Comparison of ENCODE assay signal across 9 mouse cellular contexts in the genomic region with DNA sequence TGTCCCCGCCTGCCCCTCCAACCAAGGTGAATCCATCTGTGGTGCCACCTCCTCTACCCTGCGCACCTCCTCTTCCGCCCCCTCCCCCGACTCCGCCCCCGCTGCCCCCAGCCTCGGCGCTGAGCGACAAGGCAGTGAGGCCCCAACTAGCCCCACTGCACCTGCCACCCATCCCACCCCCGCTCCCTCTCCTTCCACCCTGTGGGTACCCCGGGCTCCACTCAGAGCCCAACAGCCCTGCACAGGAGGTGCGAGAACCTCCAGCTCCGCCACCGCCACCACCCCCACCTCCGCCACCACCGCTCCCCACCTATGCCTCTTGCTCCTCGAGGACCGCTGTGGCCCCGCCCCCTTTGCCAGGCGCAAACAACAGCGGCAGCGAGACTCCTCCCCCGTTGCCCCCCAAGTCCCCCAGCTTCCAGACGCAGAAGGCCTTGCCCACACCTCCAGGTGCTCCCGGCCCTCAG. TPM values are rescaled to one million over a fixed set of nuclear protein-coding genes. Genes with fewer than 3 reads are reported as not detected.
A peak's percentile ranks its signal among the peaks of the same experiment; 100 is the strongest.
DNase-seq lines count a peak whose midpoint lies in the region; ATAC-seq and TF ChIP-seq lines count a peak whose summit lies in the region.
"Had no signal": no experiment of that assay in that cellular context is flagged by ENCODE, and none has a peak within 500 bp of the region (broad histone marks: within the 10 kb centered on the region; RNA-seq: fewer than 3 reads in every experiment).

No protein-coding gene starts in this region.

- H3K9me3 ChIP-seq in forebrain, embryonic 16.5 days (ENCODE audit: control insufficient read depth, low read length), result no peaks in the 10 kb centered on the region
- H3K9me3 ChIP-seq in liver, embryonic 15.5 days (replicated peaks), result no peaks in the 10 kb centered on the region

- no peak overlapping the region for H3K4me3 ChIP-seq in layer of hippocampus, adult 2 months
- H3K4me3 ChIP-seq in forebrain, embryonic 16.5 days (replicated peaks; ENCODE audit: low read length), result peak overlapping the region; percentile 18
- H3K4me3 ChIP-seq in liver, embryonic 15.5 days (replicated peaks), result no peak overlapping the region
- no peak overlapping the region for H3K4me3 ChIP-seq in thymus, adult 2 months (ENCODE audit: control insufficient read depth, insufficient read depth, low read length)

- no peak for TF ChIP-seq POLR2A in thymus, adult 2 months (IDR thresholded peaks at IDR 0.05; ENCODE audit: control insufficient read depth, extremely low read depth, insufficient read depth, low read length, poor library complexity)

- ATAC-seq in forebrain, embryonic 16.5 days, result peak; percentile 52
- ATAC-seq in liver, embryonic 15.5 days (ENCODE audit: insufficient read depth), result no peak

- peak overlapping the region; percentile 12 for H3K9ac ChIP-seq in forebrain, embryonic 16.5 days (replicated peaks; ENCODE audit: low read depth, low read length)
- H3K9ac ChIP-seq in liver, embryonic 15.5 days, result no peak overlapping the region

- H3K4me1 ChIP-seq in forebrain, embryonic 16.5 days (replicated peaks; ENCODE audit: control insufficient read depth, insufficient read depth, low read length), result peaks cover 10% of the 10 kb centered on the region
- H3K4me1 ChIP-seq in liver, embryonic 15.5 days (replicated peaks), result no peaks in the 10 kb centered on the region
- H3K4me1 ChIP-seq in thymus, adult 2 months (replicated peaks; ENCODE audit: control insufficient read depth, insufficient read depth, low read length), result peaks cover 2% of the 10 kb centered on the region; the same call in 1 of the 2 replicates

- H3K36me3 ChIP-seq in forebrain, embryonic 16.5 days (ENCODE audit: control insufficient read depth, insufficient read depth), result no peaks in the 10 kb centered on the region
- no peaks in the 10 kb centered on the region for H3K36me3 ChIP-seq in liver, embryonic 15.5 days (replicated peaks)
- H3K36me3 ChIP-seq in thymus, adult 2 months (ENCODE audit: control insufficient read depth, insufficient read depth, low read length), result no peaks in the 10 kb centered on the region

- TF ChIP-seq CTCF in layer of hippocampus, adult 2 months (conservative IDR thresholded peaks at IDR 0.05), result no peak
- no peak for TF ChIP-seq CTCF in thymus, adult 2 months (IDR thresholded peaks at IDR 0.05; ENCODE audit: borderline replicate concordance, control insufficient read depth, extremely low read depth, insufficient read depth, low read length, poor library complexity)

- no peak for DNase-seq in layer of hippocampus, adult 2 months (ENCODE audit: low spot score in 2 of 2)
- no peak for DNase-seq in layer of hippocampus, postnatal 14 days (ENCODE audit: low spot score in 2 of 2)
- DNase-seq in thymus, adult 2 months, result peak; percentile 45
- no peak for DNase-seq in cerebellum, adult 9-11 months
- DNase-seq in T-cell, adult 2 months (ENCODE audit: low spot score), result no peak
- no peak for DNase-seq in layer of hippocampus, adult 11-12 months (ENCODE audit: low spot score)
- DNase-seq: kidney, adult 11 months had no signal

- H3K4me2 ChIP-seq in forebrain, embryonic 16.5 days (ENCODE audit: low read length), result peak overlapping the region; percentile 43
- peak overlapping the region; percentile 43 for H3K4me2 ChIP-seq in liver, embryonic 15.5 days

- peak overlapping the region; percentile 2; the same call in 1 of the 2 replicates for H3K27ac ChIP-seq in layer of hippocampus, adult 2 months
- H3K27ac ChIP-seq in forebrain, embryonic 16.5 days (ENCODE audit: low read length), result no peak overlapping the region
- H3K27ac ChIP-seq in liver, embryonic 15.5 days (replicated peaks), result no peak overlapping the region
- H3K27ac ChIP-seq in thymus, adult 2 months (ENCODE audit: control insufficient read depth, insufficient read depth, low read length), result no peak overlapping the region

- WGBS in forebrain, embryonic 16.5 days, result 3% methylated on average over 21 of the region's 25 CpGs
- WGBS in liver, embryonic 15.5 days (ENCODE audit: insufficient replicate concordance), result 7% methylated on average over 25 of the region's 25 CpGs
- WGBS in thymus, adult 2 months, result 16% methylated on average over 15 of the region's 25 CpGs

- H3K27me3 ChIP-seq in forebrain, embryonic 16.5 days (replicated peaks; ENCODE audit: control insufficient read depth, insufficient read depth, low read length), result no peaks in the 10 kb centered on the region
- peaks cover 37% of the 10 kb centered on the region for H3K27me3 ChIP-seq in liver, embryonic 15.5 days
- no peaks in the 10 kb centered on the region for H3K27me3 ChIP-seq in thymus, adult 2 months (ENCODE audit: control insufficient read depth, insufficient read depth, low read length)

RNA-seq across cellular contexts. Expression of gene Wipf3, which starts 56.1 kb away (rescaled TPM):
- 100 to 1,000 TPM; 399 to 401 TPM for total RNA-seq in layer of hippocampus, adult 2 months (2021)
- 100 to 1,000 TPM; 281 to 284 TPM for total RNA-seq in layer of hippocampus, postnatal 14 days (2021)
- polyA plus RNA-seq in forebrain, embryonic 16.5 days (2015; fragmentation: Nextera tagmentation; extraction: Ambion mirVana), result 3.9 and 5.5 TPM in 2 replicates
- 0.05 and 0.08 TPM in 2 replicates for polyA plus RNA-seq in liver, embryonic 15.5 days (2015; fragmentation: Nextera tagmentation; extraction: Ambion mirVana)
- polyA plus RNA-seq in thymus, adult 2 months (2012; rRNA removed), result 1.1 and 1.6 TPM in 2 replicates
